Mouse (Mus musculus): ENCODE measurements around the gene Prdm15. TPM values are rescaled to one million over a fixed set of nuclear protein-coding genes. Genes with fewer than 3 reads are reported as not detected.

Prdm15 gene
- total RNA-seq, 1 experiment: 15.0 TPM

DNA sequence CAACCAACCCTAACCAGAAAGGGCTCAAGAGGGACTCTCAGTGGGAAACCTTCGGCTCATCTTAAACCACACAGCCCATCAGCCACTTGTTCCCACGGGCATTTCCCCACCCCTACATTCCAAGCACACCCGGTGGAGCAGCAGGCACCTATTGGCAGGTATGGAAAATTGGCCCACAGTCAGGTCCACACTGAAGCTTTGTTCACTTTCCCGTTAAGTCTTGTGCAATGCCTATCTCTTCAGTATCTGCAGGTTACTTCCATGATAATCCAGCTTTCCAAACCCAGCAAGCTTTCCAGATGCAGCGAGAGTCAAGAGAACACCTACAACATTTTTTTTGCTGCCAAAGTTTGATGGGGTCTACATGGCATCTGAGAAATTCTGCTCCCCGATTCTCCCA is 103.2 kb downstream of the Prdm15 start:
- Histone ChIP-seq H3K4me3 (ENCODE audit: insufficient read depth in 1 of 2, low read depth in 1 of 2, low read length in 2 of 2, poor library complexity in 1 of 2, severe bottlenecking in 1 of 2) (no peak overlapping the region), H3K36me3 (ENCODE audit: control insufficient read depth, insufficient read depth, low read length, poor library complexity, severe bottlenecking) (peaks cover 15% of the 10 kb centered on the region; the same call in 1 of the 2 replicates), H3K27ac (ENCODE audit: insufficient read depth, low read depth, low read length, poor library complexity, severe bottlenecking) (no peak overlapping the region), H3K9me3 (ENCODE audit: control insufficient read depth, insufficient read depth, low read depth, low read length) (no peaks in the 10 kb centered on the region), H3K9ac (ENCODE audit: insufficient read depth, low read depth, low read length, poor library complexity, severe bottlenecking) (no peak overlapping the region), H3K4me1 (ENCODE audit: control insufficient read depth in 2 of 2, insufficient read depth in 2 of 2, low read length in 2 of 2, poor library complexity in 1 of 2) (peaks cover 0 to 5% of the 10 kb centered on the region in 2 experiments; a peak in 1 of 4 replicates)
- in situ Hi-C loops (cut with MboI; ENCODE audit: low sequenced_read_pairs in 2 of 2, unreplicated experiment in 2 of 2): no loop called here
- TF ChIP-seq MAFK (IDR thresholded peaks at IDR 0.05; ENCODE audit: insufficient read depth, low read depth, low read length) (no peak), ZNF384 (IDR thresholded peaks at IDR 0.05; ENCODE audit: low read depth, low read length) (no peak), HCFC1 (IDR thresholded peaks at IDR 0.05; ENCODE audit: borderline replicate concordance, insufficient read depth, low read length) (no peak), ZC3H11A (IDR thresholded peaks at IDR 0.05; ENCODE audit: borderline replicate concordance, low read depth, low read length) (no peak)
- no peak for DNase-seq (ENCODE audit: low read depth, low spot score)

Other genes starting within 250 kb of the Prdm15 start
- gene Tmprss2, start 240.7 kb downstream of the Prdm15 start, total RNA-seq (2012; rRNA removed): 1.4 and 1.7 TPM in 2 replicates
- 8.0 and 9.7 TPM in 2 replicates for gene Ripk4, start 88.1 kb downstream of the Prdm15 start, total RNA-seq (2012; rRNA removed)
- gene C2cd2, start 110.7 kb upstream of the Prdm15 start, total RNA-seq (2012; rRNA removed): 8.1 and 8.2 TPM in 2 replicates
- 29.6 and 30.9 TPM in 2 replicates for gene Zbtb21, start 110.8 kb upstream of the Prdm15 start, total RNA-seq (2012; rRNA removed)
- gene B230307C23Rik, start 145.5 kb upstream of the Prdm15 start, total RNA-seq (2012; rRNA removed): 42.0 and 51.3 TPM in 2 replicates
- gene A630089N07Rik, start 230.6 kb upstream of the Prdm15 start, total RNA-seq (2012; rRNA removed): 9.4 and 10.3 TPM in 2 replicates